Mouse (Mus musculus): ENCODE measurements around the gene Gucd1.
"Not testable (repeated sequence)": the region's sequence is repeated elsewhere in the genome, so short reads cannot be mapped to it uniquely, and the experiment has no call there.

Gene Gucd1

GRCm38 (mm10) chr10:75517758-75518143, at the start of gene Gucd1:
Gene Gucd1 (minus strand): TSS chr10:75517972.
- in situ Hi-C loops (cut with MboI; ENCODE audit: low pct_unique_long_range_greater_than_20kb in 1 of 2, low sequenced_read_pairs in 2 of 2, unreplicated experiment in 1 of 2): no loop called here

GRCm38 (mm10) chr10:75566765-75567164, 49.0 kb upstream of the Gucd1 start:
- in situ Hi-C loops (cut with MboI; ENCODE audit: low pct_unique_long_range_greater_than_20kb in 1 of 2, low sequenced_read_pairs in 2 of 2, unreplicated experiment in 1 of 2): not testable (repeated sequence)

- in situ Hi-C loops (cut with MboI; ENCODE audit: low pct_unique_long_range_greater_than_20kb in 1 of 2, low sequenced_read_pairs in 2 of 2, unreplicated experiment in 1 of 2): no loop called here
Measured at GRCm38 (mm10) chr10:75566321-75566720, 48.5 kb upstream of the Gucd1 start.

- in situ Hi-C loops (cut with MboI; ENCODE audit: low pct_unique_long_range_greater_than_20kb in 1 of 2, low sequenced_read_pairs in 2 of 2, unreplicated experiment in 1 of 2): no loop called here
Measured at GRCm38 (mm10) chr10:75565906-75566305, 48.1 kb upstream of the Gucd1 start.

- in situ Hi-C loops (cut with MboI; ENCODE audit: low pct_unique_long_range_greater_than_20kb in 1 of 2, low sequenced_read_pairs in 2 of 2, unreplicated experiment in 1 of 2): no loop called here
Measured at GRCm38 (mm10) chr10:75565436-75565835, 47.7 kb upstream of the Gucd1 start.

GRCm38 (mm10) chr10:75564687-75565265, 47.0 kb upstream of the Gucd1 start:
- in situ Hi-C loops (cut with MboI; ENCODE audit: low pct_unique_long_range_greater_than_20kb in 1 of 2, low sequenced_read_pairs in 2 of 2, unreplicated experiment in 1 of 2): no loop called here

GRCm38 (mm10) chr10:75562596-75562995, 44.8 kb upstream of the Gucd1 start:
- in situ Hi-C loops (cut with MboI; ENCODE audit: low pct_unique_long_range_greater_than_20kb in 1 of 2, low sequenced_read_pairs in 2 of 2, unreplicated experiment in 1 of 2): no loop called here

- in situ Hi-C loops (cut with MboI; ENCODE audit: low pct_unique_long_range_greater_than_20kb in 1 of 2, low sequenced_read_pairs in 2 of 2, unreplicated experiment in 1 of 2): no loop called here
Measured at GRCm38 (mm10) chr10:75561071-75561654, 43.4 kb upstream of the Gucd1 start, which contains the start of gene Ggt1. Gene Ggt1 (plus strand): TSS chr10:75561604.

GRCm38 (mm10) chr10:75560549-75560899, 42.8 kb upstream of the Gucd1 start:
- in situ Hi-C loops (cut with MboI; ENCODE audit: low pct_unique_long_range_greater_than_20kb in 1 of 2, low sequenced_read_pairs in 2 of 2, unreplicated experiment in 1 of 2): no loop called here

- in situ Hi-C loops (cut with MboI; ENCODE audit: low pct_unique_long_range_greater_than_20kb in 1 of 2, low sequenced_read_pairs in 2 of 2, unreplicated experiment in 1 of 2): no loop called here
Measured at GRCm38 (mm10) chr10:75559676-75560548, 42.1 kb upstream of the Gucd1 start, which contains the start of gene Lrrc75b. Gene Lrrc75b (minus strand): TSS chr10:75560330.

- in situ Hi-C loops (cut with MboI; ENCODE audit: low pct_unique_long_range_greater_than_20kb in 1 of 2, low sequenced_read_pairs in 2 of 2, unreplicated experiment in 1 of 2): no loop called here
Measured at GRCm38 (mm10) chr10:75559041-75559675, 41.4 kb upstream of the Gucd1 start.

GRCm38 (mm10) chr10:75558515-75558914, 40.7 kb upstream of the Gucd1 start:
- in situ Hi-C loops (cut with MboI; ENCODE audit: low pct_unique_long_range_greater_than_20kb in 1 of 2, low sequenced_read_pairs in 2 of 2, unreplicated experiment in 1 of 2): no loop called here

- in situ Hi-C loops (cut with MboI; ENCODE audit: low pct_unique_long_range_greater_than_20kb in 1 of 2, low sequenced_read_pairs in 2 of 2, unreplicated experiment in 1 of 2): no loop called here
Measured at GRCm38 (mm10) chr10:75556026-75556425, 38.3 kb upstream of the Gucd1 start.

GRCm38 (mm10) chr10:75555557-75555956, 37.8 kb upstream of the Gucd1 start:
- in situ Hi-C loops (cut with MboI; ENCODE audit: low pct_unique_long_range_greater_than_20kb in 1 of 2, low sequenced_read_pairs in 2 of 2, unreplicated experiment in 1 of 2): no loop called here

GRCm38 (mm10) chr10:75554090-75554489, 36.3 kb upstream of the Gucd1 start:
- in situ Hi-C loops (cut with MboI; ENCODE audit: low pct_unique_long_range_greater_than_20kb in 1 of 2, low sequenced_read_pairs in 2 of 2, unreplicated experiment in 1 of 2): no loop called here

- in situ Hi-C loops (cut with MboI; ENCODE audit: low pct_unique_long_range_greater_than_20kb in 1 of 2, low sequenced_read_pairs in 2 of 2, unreplicated experiment in 1 of 2): no loop called here
Measured at GRCm38 (mm10) chr10:75552701-75553450, 35.1 kb upstream of the Gucd1 start.

GRCm38 (mm10) chr10:75552106-75552505, 34.3 kb upstream of the Gucd1 start:
- in situ Hi-C loops (cut with MboI; ENCODE audit: low pct_unique_long_range_greater_than_20kb in 1 of 2, low sequenced_read_pairs in 2 of 2, unreplicated experiment in 1 of 2): no loop called here

GRCm38 (mm10) chr10:75551175-75551574, 33.4 kb upstream of the Gucd1 start:
- in situ Hi-C loops (cut with MboI; ENCODE audit: low pct_unique_long_range_greater_than_20kb in 1 of 2, low sequenced_read_pairs in 2 of 2, unreplicated experiment in 1 of 2): no loop called here
